Mouse (Mus musculus) heart, adult 9 months (tissue): ENCODE measurements around the gene Olfr985.
A peak's percentile ranks its signal among the peaks of the same experiment; 100 is the strongest.

ENCODE experiments used
- DNase-seq, 2 experiments: peaks; one replicate each; pipeline ENCODE4 v3.0.0; 2022; ENCODE audit warnings: low spot score in 2 of 2

Olfr985 gene

GRCm38 (mm10) chr9:40130084-40130483 lies at the start of gene Olfr985:
Gene Olfr985, minus strand, starts transcription at chr9:40130184.
- DNase-seq, result no peak

GRCm38 (mm10) chr9:40177017-40177416 lies 47.0 kb upstream of the Olfr985 start:
- DNase-seq, result no peak

- peak in 1 of 2 experiments; percentile 1 for DNase-seq
Measured at GRCm38 (mm10) chr9:40166446-40166845, 36.5 kb upstream of the Olfr985 start.

- DNase-seq, result no peak
Measured at GRCm38 (mm10) chr9:40155118-40155644, 25.2 kb upstream of the Olfr985 start.

GRCm38 (mm10) chr9:40141544-40141943 lies 11.6 kb upstream of the Olfr985 start:
- no peak for DNase-seq

GRCm38 (mm10) chr9:40139484-40139883 lies 9.5 kb upstream of the Olfr985 start:
- DNase-seq, result no peak

- DNase-seq, result peak in 1 of 2 experiments; percentile 6
Measured at GRCm38 (mm10) chr9:40136987-40137688, 7.2 kb upstream of the Olfr985 start.

GRCm38 (mm10) chr9:40130556-40130955 lies 572 bp upstream of the Olfr985 start:
- no peak for DNase-seq

- DNase-seq, result no peak
Measured at GRCm38 (mm10) chr9:40117287-40117659, 12.7 kb downstream of the Olfr985 start.

- peak; percentile 71 to 78 for DNase-seq
Measured at GRCm38 (mm10) chr9:40116645-40117286, 13.2 kb downstream of the Olfr985 start.

- no peak for DNase-seq
Measured at GRCm38 (mm10) chr9:40114106-40114505, 15.9 kb downstream of the Olfr985 start, which contains the start of gene Olfr984. Gene Olfr984, minus strand, starts transcription at chr9:40114206.

GRCm38 (mm10) chr9:40094769-40095168 lies 35.2 kb downstream of the Olfr985 start:
- DNase-seq, result no peak

GRCm38 (mm10) chr9:40093495-40093894 lies 36.5 kb downstream of the Olfr985 start, which contains the start of gene Olfr983:
Gene Olfr983, minus strand, starts transcription at chr9:40093595.
- DNase-seq, result no peak
